Mouse (Mus musculus) embryonic stem cell, embryonic (primary cell): ENCODE results near the gene Hoga1.

Experiments
- CTCF ChIA-PET, 4 experiments: fragments of 300-600 bp in 2 of 4; fragments of 350-600 bp in 2 of 4; sonication (Branson Sonifier 250); formaldehyde crosslinking; loops; one replicate each; lab custom pipeline; 2022; ENCODE audit warnings: inconsistent platforms in 2 of 4; lab: Charles Lee
- POLR2A ChIA-PET, 4 experiments: fragments of 300-600 bp in 2 of 4; fragments of 350-600 bp in 2 of 4; sonication (Branson Sonifier 250); formaldehyde crosslinking; loops; one replicate each; lab custom pipeline; 2022; ENCODE audit warnings: antibody characterized with exemption in 4 of 4, inconsistent platforms in 1 of 4; lab: Charles Lee

The Hoga1 gene

DNA sequence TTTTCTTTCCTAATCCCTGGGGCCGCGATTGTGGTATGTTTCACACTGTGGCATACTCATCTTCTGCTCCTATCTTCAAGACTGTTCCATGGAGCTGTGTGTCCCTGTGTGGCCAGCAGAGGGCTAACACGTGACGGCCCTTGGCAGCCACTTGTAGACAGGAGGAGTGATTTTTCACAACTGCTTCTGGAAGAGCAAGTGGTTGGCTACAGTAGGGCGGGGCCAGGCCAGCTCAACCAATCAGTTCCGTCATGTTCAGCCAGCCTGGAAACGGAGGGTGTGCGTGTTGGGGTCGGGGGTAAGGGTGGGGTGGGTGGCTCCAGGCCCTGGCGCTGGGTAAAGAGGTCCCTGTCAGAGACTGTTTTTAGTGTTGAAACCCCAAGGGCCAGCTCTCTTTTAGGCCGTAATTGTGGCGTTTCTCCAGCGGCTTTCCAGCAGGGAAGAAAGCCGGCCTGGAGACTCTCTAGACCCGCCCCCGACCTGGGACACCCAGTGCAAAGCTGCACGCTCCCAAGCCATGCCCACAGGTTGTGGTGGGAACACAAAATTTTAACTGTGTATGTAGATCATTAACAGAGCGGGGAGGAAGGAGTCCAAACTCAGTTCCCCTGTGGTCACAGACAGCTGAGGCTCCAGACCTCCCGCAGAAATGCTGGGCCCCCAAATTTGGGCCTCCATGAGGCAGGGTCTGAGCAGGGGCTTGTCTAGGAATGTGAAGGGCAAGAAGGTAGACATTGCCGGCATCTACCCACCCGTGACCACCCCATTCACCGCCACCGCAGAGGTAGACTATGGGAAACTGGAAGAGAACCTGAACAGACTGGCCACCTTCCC lies at the start of gene Hoga1:
Hoga1 (plus strand) TSS at position 342 of the 834 bp plus-strand sequence.
- ChIA-PET CTCF (interaction anchor here (0.5 to 2.4 kb wide), 46 partner anchors 9 to 1845 kb away, joined by 3 to 27 read pairs (median 4); partner anchors contain the start of genes Ankrd2 (in 4 of the 4), Mms19 (in 1 of the 4), Pi4k2a (in 1 of the 4) and Ubtd1 (in 1 of the 4)), POLR2A (interaction anchor here (0.6 to 2.5 kb wide), 42 partner anchors 10 to 1232 kb away, joined by 3 to 16 read pairs (median 4); partner anchors contain the start of genes Pi4k2a (in 3 of the 4), Ankrd2 (in 2 of the 4), Avpi1 (in 2 of the 4) and Arhgap19 (in 1 of the 4))

DNA sequence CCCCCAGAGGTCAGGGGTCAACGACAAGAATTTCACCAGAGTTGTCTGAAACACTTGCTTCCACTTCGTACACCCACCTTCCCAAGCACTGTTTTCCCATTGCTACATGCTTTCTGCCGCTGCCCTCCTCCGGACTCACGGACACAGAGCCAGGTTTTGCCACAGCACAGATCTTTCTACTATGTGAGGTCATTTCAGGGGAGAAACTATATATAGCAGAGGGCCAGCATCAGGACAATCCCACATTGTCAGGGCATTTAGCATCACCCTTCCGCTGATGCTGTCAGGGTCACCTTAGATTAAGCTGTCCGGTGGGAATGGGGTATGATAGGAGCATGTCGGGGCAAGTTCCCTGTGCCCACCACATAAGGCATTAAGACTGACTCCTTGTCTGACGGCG lies 48.3 kb upstream of the Hoga1 start:
- CTCF ChIA-PET, result interaction anchor here in 2 of 4 experiments (1.2 to 4.7 kb wide), 3 partner anchors 19 to 29 kb away, joined by 3 to 22 read pairs (median 6); no protein-coding TSS in a partner anchor
- POLR2A ChIA-PET, result interaction anchor here in 3 of 4 experiments (0.6 to 9.7 kb wide), 17 partner anchors 9 to 132 kb away, joined by 3 to 68 read pairs (median 5); partner anchors contain the start of genes Ubtd1 (in 3 of the 3), Avpi1 (in 1 of the 3), Hoga1 (in 1 of the 3) and Mms19 (in 1 of the 3)

GRCm38 (mm10) chr19:41998770-41999548 lies 46.5 kb upstream of the Hoga1 start:
- ChIA-PET POLR2A (interaction anchor here in 3 of 4 experiments (0.7 to 9.7 kb wide), 30 partner anchors 8 to 257 kb away, joined by 3 to 68 read pairs (median 4); partner anchors contain the start of genes Mms19 (in 2 of the 3), Ubtd1 (in 2 of the 3) and Hoga1 (in 1 of the 3)), CTCF (interaction anchor here (0.5 to 4.7 kb wide), 8 partner anchors 17 to 1125 kb away, joined by 3 to 22 read pairs (median 4); partner anchors contain the start of genes Mms19 (in 1 of the 4) and Ubtd1 (in 1 of the 4))

DNA sequence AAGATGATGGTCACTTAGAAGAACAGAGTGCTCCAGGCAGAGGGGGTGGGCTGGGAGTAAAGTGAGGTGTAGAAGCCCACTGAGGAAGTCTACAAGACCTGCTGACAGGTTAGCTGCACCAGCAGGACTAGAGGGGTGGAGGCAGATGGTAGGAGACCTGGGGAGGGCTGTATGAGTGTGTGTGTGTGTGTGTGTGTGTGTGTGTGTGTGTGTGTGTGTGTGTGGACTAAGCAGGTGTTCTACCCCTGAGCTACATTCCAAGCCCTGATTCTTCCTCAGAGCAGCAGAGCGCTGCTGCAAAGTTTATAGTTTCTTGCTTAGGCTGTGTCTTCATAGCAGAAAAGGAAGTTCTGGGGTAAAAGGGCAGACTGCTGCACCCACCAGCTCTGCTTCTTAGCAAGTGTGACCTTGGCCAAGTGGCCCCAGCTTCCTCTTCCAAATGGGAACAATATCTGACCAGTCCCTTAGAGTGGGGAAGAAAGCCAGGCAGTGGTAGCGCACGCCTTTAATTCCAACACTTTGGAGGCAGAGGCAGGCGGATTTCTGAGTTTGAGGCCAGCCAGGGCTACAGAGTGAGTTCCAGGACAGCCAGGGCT lies 45.6 kb upstream of the Hoga1 start:
- CTCF ChIA-PET, result interaction anchor here (0.5 to 4.7 kb wide), 9 partner anchors 18 to 1126 kb away, joined by 3 to 22 read pairs (median 4); partner anchors contain the start of genes Ankrd2 (in 2 of the 4), Mms19 (in 1 of the 4) and Ubtd1 (in 1 of the 4)
- POLR2A ChIA-PET, result interaction anchor here in 3 of 4 experiments (0.6 to 9.7 kb wide), 33 partner anchors 8 to 519 kb away, joined by 3 to 68 read pairs (median 4); partner anchors contain the start of genes Mms19 (in 2 of the 3), Ubtd1 (in 2 of the 3), Hoga1 (in 1 of the 3) and R3hcc1l (in 1 of the 3)

DNA sequence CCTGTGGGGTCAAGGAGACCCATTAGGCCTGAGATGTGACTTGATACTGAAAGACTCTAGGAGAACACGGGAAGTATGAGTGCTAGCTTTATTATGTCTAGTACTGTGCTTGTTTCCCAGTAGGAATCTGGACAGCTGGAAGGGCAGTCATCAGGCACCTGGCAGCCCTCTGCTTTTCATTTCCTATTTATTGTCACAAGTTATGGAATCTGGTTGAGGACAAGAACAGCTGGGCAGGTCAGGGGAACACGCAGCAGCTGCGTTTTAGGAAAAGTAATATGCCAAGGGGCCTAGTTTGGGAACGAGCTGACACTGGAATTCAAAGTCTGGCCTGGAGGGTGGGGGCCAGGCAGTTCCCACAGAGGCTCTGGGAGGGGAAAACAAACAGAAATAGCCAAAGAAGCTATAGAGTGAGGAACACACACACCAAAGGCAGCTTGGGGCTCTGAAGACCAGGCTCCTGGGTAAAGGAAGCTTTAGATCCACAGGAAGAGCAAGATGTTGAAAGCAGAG lies 44.9 kb upstream of the Hoga1 start:
- ChIA-PET CTCF (interaction anchor here (0.6 to 4.7 kb wide), 9 partner anchors 9 to 35 kb away, joined by 3 to 22 read pairs (median 3); partner anchors contain the start of gene Ankrd2 (in 2 of the 4)), POLR2A (interaction anchor here in 3 of 4 experiments (0.6 to 9.7 kb wide), 26 partner anchors 7 to 137 kb away, joined by 3 to 68 read pairs (median 5); partner anchors contain the start of genes Mms19 (in 2 of the 3), Ubtd1 (in 2 of the 3), Ankrd2 (in 1 of the 3) and Hoga1 (in 1 of the 3))

- POLR2A ChIA-PET, result interaction anchor here (0.6 to 9.7 kb wide), 23 partner anchors 7 to 169 kb away, joined by 3 to 68 read pairs (median 6); partner anchors contain the start of genes Avpi1 (in 2 of the 4), Ubtd1 (in 2 of the 4), Ankrd2 (in 1 of the 4) and Hoga1 (in 1 of the 4)
- CTCF ChIA-PET, result interaction anchor here in 3 of 4 experiments (0.6 to 4.7 kb wide), 7 partner anchors 10 to 176 kb away, joined by 3 to 22 read pairs (median 4); partner anchors contain the start of gene Ankrd2 (in 1 of the 3)
Observed at GRCm38 (mm10) chr19:42001253-42001980, 44.0 kb upstream of the Hoga1 start.

DNA sequence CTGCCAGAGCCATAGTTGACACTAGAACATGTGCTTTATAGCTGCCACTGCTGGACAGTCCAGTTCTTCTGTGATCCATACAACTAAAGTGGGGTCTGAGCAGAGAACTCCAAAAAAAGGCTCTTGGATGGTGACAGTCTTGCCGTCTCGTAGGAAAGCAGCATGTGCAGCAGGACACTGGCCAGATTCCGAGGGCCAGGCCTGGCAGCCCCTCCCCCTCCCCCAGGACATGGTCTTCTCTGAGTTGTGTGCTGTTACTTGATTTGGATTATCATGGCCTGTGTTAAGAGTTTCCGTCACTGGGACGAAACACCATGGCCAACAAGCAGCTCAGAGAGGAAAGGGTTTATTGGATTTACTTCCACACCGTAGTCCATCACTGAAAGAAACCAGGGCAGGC lies 41.2 kb upstream of the Hoga1 start:
- ChIA-PET CTCF (interaction anchor here in 2 of 4 experiments (1.1 to 1.9 kb wide), 2 partner anchors 22 kb away, joined by 4 to 5 read pairs; no protein-coding TSS in a partner anchor), POLR2A (interaction anchor here in 2 of 4 experiments (0.6 to 7.8 kb wide), 7 partner anchors 7 to 37 kb away, joined by 3 to 68 read pairs (median 4); no protein-coding TSS in a partner anchor)

GRCm38 (mm10) chr19:42005616-42006015 lies 39.8 kb upstream of the Hoga1 start:
- CTCF ChIA-PET, result interaction anchor here (0.6 to 5.2 kb wide), 9 partner anchors 17 to 103 kb away, joined by 3 to 21 read pairs (median 4); partner anchors contain the start of gene Ankrd2 (in 1 of the 4)
- POLR2A ChIA-PET, result interaction anchor here (0.6 to 7.8 kb wide), 13 partner anchors 9 to 92 kb away, joined by 3 to 68 read pairs (median 4); no protein-coding TSS in a partner anchor

- ChIA-PET POLR2A (interaction anchor here in 3 of 4 experiments (0.6 to 7.8 kb wide), 10 partner anchors 9 to 177 kb away, joined by 3 to 68 read pairs (median 10); no protein-coding TSS in a partner anchor), CTCF (interaction anchor here (0.6 to 5.2 kb wide), 10 partner anchors 9 to 29 kb away, joined by 3 to 21 read pairs (median 4); partner anchors contain the start of gene Ankrd2 (in 1 of the 4))
Observed at GRCm38 (mm10) chr19:42006568-42006967, 38.8 kb upstream of the Hoga1 start.

- CTCF ChIA-PET, result interaction anchor here (0.8 to 5.2 kb wide), 7 partner anchors 11 to 245 kb away, joined by 3 to 21 read pairs (median 5); partner anchors contain the start of gene Ankrd2 (in 1 of the 4)
Observed at GRCm38 (mm10) chr19:42008586-42008985, 36.8 kb upstream of the Hoga1 start.

GRCm38 (mm10) chr19:42009067-42009466 lies 36.3 kb upstream of the Hoga1 start:
- ChIA-PET CTCF (interaction anchor here (0.7 to 5.2 kb wide), 6 partner anchors 17 to 245 kb away, joined by 3 to 21 read pairs (median 4); partner anchors contain the start of gene Ankrd2 (in 1 of the 4)), POLR2A (interaction anchor here in 3 of 4 experiments (0.8 to 7.8 kb wide), 7 partner anchors 8 to 57 kb away, joined by 3 to 68 read pairs (median 3); no protein-coding TSS in a partner anchor)

More at GRCm38 (mm10) chr19:42008586-42008985, 36.8 kb upstream of the Hoga1 start:
- POLR2A ChIA-PET, result interaction anchor here in 3 of 4 experiments (0.6 to 7.8 kb wide), 16 partner anchors 8 to 532 kb away, joined by 3 to 68 read pairs (median 4); partner anchors contain the start of gene Pi4k2a (in 1 of the 3)

DNA sequence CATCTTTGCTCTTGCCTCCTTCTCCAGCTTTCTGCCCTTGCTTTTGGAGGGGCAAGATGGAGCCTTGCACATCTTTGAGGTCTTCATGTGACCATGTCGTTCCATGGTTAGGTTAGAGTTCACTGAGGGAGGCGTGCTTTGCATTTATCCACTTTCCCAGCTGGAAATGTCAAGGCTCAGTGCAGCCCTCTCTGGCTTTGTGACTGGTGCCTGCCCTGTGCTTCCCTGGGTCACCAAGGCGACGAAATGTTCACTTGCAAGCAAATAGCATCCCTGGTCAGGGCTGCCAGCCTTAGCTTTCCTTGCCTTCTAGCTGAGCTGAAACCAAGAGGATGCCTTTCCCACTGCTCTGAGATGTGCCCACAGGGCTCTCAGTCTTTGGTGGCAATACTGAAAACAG lies 35.0 kb upstream of the Hoga1 start:
- CTCF ChIA-PET, result interaction anchor here (0.6 to 5.2 kb wide), 6 partner anchors 12 to 142 kb away, joined by 3 to 21 read pairs (median 4); no protein-coding TSS in a partner anchor
- POLR2A ChIA-PET, result interaction anchor here in 2 of 4 experiments (0.6 to 7.8 kb wide), 7 partner anchors 9 to 266 kb away, joined by 3 to 68 read pairs (median 4); no protein-coding TSS in a partner anchor

GRCm38 (mm10) chr19:42011123-42011522 lies 34.3 kb upstream of the Hoga1 start:
- CTCF ChIA-PET, result interaction anchor here (0.6 to 2.2 kb wide), 5 partner anchors 11 to 141 kb away, joined by 3 to 10 read pairs (median 3); no protein-coding TSS in a partner anchor
- POLR2A ChIA-PET, result interaction anchor here in 2 of 4 experiments (0.5 to 7.8 kb wide), 11 partner anchors 10 to 674 kb away, joined by 3 to 68 read pairs (median 4); no protein-coding TSS in a partner anchor

GRCm38 (mm10) chr19:42014231-42014825 lies 31.1 kb upstream of the Hoga1 start:
- ChIA-PET CTCF (interaction anchor here in 2 of 4 experiments (1.1 to 3.7 kb wide), 4 partner anchors 9 to 90 kb away, joined by 3 to 21 read pairs (median 8); no protein-coding TSS in a partner anchor), POLR2A (interaction anchor here in 3 of 4 experiments (0.6 to 3.8 kb wide), 6 partner anchors 9 to 20 kb away, joined by 3 to 15 read pairs (median 4); no protein-coding TSS in a partner anchor)
